Mouse (Mus musculus): ENCODE results near the gene Zfp827.

Zfp827 gene

DNA sequence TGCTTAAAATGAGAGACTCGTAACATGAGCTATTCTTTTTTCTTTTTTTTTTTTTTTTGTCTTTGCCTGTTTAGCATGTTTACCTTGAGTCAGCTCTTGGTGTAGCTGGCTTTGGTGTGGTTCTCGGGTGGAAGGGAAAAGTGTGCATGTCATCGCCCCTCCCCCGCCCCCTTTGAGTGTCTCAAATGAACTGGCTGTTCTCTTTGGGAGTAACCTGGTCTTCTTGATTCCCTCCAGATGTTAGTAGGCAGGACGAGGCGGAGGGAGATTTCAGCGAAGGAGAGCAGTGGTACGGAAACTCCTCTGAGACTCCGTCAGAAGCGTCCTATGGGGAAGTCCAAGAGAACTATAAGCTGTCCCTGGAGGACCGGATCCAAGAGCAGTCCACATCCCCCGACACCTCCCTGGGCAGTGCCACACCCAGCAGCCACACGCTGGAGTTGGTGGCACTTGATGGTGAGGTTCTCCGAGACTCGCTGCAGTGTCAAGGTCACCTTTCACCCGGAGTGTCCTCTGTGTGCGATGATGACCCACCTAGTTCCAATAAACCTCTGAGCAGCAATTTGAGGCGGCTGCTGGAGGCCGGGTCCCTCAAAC is 31.9 kb downstream of the Zfp827 start:
- DNase-seq (ENCODE audit: low spot score in 2 of 2): no peak

DNA sequence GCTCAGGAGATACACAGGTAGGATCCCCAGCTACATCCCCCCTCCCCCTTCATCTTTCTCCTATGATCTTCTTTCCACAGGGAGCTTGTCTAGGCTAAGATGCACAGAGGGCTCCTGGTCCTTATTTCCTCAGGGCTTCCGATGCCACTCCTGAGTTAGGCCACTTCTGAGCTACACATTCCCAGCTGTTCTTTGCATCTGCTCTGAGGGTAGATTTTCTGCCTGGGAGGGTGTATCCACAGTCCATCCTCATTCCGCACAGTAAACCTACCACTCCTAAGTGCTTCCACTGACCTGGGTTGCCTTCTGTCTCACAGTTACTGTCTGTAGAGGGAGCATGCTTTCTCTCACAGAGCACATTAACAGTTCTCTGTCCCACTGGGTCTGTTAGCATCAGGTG is 37.7 kb downstream of the Zfp827 start:
- no peak for DNase-seq (ENCODE audit: low spot score in 2 of 2)

GRCm38 (mm10) chr8:79067812-79068630 is 39.8 kb downstream of the Zfp827 start:
- no peak for DNase-seq (ENCODE audit: low spot score in 2 of 2)

DNA sequence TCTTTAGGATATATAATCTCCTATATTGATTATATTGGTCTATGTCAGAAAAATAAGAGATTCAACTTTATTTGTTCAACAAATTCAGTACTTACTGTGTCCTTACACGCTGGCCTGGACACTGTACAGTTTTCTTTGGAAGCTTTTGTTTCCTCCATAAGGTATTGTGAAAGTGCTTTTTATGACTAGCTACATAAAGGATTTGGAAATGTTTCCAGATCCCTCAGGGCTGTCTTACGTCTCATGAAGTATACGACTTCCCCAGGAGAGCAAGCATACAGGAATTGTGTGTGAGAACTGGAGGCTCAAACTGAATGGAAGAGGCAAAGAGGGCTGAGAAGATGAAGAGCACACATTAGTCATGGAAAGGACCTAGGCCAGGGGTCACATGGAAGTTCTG is 45.1 kb downstream of the Zfp827 start:
- no peak for DNase-seq (ENCODE audit: low spot score in 2 of 2)

DNA sequence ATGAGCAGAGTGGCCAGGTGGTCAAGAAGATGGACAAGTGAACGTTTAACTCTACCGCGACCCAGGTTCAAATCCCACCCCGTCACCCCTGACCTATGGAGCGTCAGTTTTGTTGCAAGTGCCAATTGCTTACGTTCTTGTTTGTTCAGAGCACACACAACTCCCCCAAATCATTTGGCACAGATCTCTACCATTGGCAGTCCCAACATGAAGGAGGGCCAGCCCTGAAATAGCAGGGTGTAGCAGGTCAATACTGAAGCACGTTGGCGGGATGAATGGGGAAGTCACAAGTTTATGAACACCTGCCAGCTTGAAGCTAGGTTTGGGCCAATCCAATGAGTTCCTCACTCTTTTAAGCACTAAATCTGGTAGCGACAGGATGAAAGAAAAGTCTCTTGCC is 46.7 kb downstream of the Zfp827 start:
- DNase-seq (ENCODE audit: low spot score in 2 of 2): no peak

GRCm38 (mm10) chr8:79077256-79077655 is 49.0 kb downstream of the Zfp827 start:
- no peak for DNase-seq (ENCODE audit: low spot score in 2 of 2)

- DNase-seq (ENCODE audit: low spot score in 2 of 2): no peak
Observed at GRCm38 (mm10) chr8:79078556-79079195, 50.4 kb downstream of the Zfp827 start.

DNA sequence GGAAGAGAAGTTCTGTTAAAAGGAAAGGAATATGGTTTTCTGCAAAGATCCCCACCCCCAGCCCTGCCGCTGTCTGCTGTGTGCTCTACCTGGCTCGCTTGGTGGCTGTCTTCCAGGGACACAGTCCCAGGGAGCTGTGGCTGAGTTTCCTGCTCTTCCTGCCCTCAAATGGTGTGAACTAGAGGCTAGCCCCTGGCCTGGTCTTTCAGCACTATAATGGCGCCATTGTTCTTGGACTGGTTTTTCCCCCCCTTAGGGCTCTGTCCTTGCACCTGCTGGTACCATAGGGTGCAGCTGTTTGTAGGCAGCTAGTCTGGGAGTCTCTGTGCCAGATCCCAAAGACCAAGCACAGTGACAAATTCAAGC is 50.9 kb downstream of the Zfp827 start:
- peak in 1 of 2 experiments; percentile 38 for DNase-seq (ENCODE audit: low spot score in 2 of 2)

- DNase-seq (ENCODE audit: low spot score in 2 of 2): no peak
Observed at GRCm38 (mm10) chr8:79080096-79080739, 52.0 kb downstream of the Zfp827 start.

DNA sequence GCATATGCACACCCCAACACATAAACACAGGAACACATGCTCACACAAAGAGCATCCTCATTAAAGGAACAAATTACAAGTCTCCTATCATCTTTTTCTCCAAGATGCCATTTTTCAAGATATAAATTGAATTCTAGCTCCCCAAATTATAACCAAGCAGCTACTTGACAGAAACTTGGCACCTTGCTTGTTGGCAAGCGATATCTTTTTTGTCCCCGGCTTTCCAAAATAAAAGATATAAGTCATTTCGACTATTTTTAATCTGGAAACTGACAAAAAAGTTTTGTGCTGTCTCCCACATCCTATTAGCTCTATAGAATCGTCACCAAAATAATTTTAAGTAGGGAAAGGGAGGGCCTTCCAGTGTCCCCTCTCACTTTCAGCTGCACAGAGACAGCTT is 53.1 kb downstream of the Zfp827 start:
- no peak for DNase-seq (ENCODE audit: low spot score in 2 of 2)

GRCm38 (mm10) chr8:79081955-79082354 is 53.7 kb downstream of the Zfp827 start:
- DNase-seq (ENCODE audit: low spot score in 2 of 2): no peak

DNA sequence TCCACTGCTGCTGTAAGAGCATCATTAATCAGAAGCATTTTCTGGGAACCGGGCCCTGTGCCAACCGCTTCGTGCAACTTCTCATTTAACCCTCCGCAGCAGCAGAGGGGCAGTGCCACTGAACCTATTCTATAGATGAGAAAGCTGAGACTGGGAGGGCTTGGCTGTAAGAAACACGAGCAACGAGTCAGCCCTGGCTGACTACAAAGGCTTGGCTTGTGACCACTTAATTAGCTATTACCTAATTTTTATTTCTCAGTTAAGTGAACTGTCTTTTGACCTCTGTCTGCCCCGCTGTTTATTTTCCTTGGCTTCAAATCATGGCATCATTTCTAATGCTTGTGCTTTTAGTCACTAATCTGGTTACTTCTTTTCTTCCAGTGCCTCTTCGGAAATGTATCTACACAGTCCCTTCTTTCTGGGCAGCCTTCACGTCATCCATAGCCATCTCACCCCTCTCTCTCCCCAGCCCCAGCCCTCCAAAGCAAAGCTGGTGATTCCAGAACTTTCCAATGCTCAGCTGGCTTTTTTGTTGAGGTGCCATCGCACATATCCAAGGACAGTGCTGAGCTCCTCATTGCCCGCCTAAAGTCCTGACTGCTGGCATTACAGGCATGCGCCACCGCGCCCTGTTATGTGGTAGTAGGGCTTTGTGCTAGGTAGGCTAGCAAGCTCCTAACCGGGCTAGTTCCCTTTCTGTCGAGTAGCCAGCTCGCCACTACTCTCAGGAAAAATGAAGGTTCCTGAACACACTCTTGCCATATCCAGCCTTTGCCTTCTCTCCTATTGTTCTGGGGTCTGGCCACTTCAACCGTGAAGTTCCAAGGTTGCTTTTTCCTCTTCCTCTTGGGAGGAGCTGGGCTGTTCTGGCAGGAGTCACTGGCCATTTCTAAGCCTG is 55.5 kb downstream of the Zfp827 start:
- DNase-seq (ENCODE audit: low spot score in 2 of 2): no peak

DNA sequence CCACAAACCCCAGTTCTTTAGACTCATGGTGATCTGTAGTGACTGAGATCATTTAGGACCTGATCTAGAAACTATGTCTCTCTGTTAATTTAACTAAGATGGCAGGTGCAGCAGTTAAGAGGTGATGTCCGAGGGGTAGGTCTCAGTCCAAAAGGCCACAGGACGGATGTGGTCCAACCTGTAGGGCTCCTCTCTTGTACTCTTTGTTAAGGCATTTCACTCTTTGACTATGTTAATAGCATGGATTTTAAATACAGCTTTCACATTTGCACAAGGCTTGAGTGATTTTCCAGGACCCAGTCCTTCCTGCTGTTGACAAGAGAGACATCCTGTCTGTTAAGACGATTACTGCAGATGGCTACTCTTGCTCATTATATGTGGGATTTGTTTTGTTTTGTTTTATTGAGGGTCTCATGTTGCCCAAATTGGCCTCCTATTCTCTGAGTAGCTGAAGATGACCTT is 56.2 kb downstream of the Zfp827 start:
- DNase-seq (ENCODE audit: low spot score in 2 of 2): no peak

GRCm38 (mm10) chr8:79094422-79094821 is 66.2 kb downstream of the Zfp827 start:
- DNase-seq (ENCODE audit: low spot score in 2 of 2): no peak

- no peak for DNase-seq (ENCODE audit: low spot score in 2 of 2)
Observed at GRCm38 (mm10) chr8:79095162-79095561, 66.9 kb downstream of the Zfp827 start.

- no peak for DNase-seq (ENCODE audit: low spot score in 2 of 2)
Observed at GRCm38 (mm10) chr8:79096970-79097369, 68.7 kb downstream of the Zfp827 start.

DNA sequence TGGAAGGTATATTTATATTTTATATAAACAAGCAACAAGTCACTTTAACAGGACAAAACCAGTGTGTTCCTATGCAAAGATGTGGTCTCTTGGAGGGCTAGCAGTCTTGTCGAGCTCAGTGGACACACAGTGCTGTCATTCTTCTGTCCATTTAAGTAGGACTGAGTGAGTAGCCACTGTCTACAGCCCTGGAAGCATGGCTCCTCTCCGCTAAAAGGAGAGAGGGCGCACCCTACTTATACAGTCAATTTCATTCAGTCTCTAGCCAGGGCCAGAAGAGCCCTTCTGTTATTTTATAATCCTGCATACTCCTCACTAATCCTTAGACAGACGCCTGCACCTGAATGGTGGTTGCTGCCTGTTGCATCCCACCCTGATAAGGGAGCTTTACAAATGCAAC is 74.5 kb downstream of the Zfp827 start:
- DNase-seq (ENCODE audit: low spot score in 2 of 2): no peak

- DNase-seq (ENCODE audit: low spot score in 2 of 2): no peak
Observed at GRCm38 (mm10) chr8:79103185-79103878, 75.1 kb downstream of the Zfp827 start.

GRCm38 (mm10) chr8:79103923-79104580 is 75.8 kb downstream of the Zfp827 start:
- DNase-seq (ENCODE audit: low spot score in 2 of 2): no peak

DNA sequence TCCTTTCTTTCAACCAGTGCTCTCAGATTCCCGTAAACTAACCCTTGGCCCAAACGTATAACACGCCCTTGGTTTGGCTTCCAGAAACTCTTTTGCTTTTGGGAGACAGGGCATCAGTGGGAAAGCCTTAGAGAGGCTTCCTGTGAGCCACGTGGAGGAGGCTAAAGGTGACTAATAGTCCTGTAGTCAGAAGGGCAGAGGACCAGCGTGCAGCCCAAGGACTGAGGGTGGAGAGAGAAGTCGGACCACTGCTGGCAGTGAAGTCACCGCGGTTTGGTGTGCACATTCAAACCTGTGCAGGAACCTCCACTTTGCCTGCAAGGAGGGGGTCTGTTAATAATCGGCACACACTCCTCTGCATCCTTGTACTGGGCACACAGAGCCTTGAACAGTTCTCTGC is 76.4 kb downstream of the Zfp827 start:
- no peak for DNase-seq (ENCODE audit: low spot score in 2 of 2)

Measured in left cerebral cortex, adult 9 months (tissue).